Mouse (Mus musculus) mesoderm, embryonic 11.5 days (tissue): ENCODE results near the gene Pcolce2.
"Not testable (repeated sequence)": the region's sequence is repeated elsewhere in the genome, so short reads cannot be mapped to it uniquely, and the experiment has no call there.

ENCODE experiments used
- DNase-seq: peaks from one replicate; pipeline ENCODE4 v3.0.0-alpha.2; 2012; ENCODE audit warnings: low read depth, low spot score

The Pcolce2 gene

DNA sequence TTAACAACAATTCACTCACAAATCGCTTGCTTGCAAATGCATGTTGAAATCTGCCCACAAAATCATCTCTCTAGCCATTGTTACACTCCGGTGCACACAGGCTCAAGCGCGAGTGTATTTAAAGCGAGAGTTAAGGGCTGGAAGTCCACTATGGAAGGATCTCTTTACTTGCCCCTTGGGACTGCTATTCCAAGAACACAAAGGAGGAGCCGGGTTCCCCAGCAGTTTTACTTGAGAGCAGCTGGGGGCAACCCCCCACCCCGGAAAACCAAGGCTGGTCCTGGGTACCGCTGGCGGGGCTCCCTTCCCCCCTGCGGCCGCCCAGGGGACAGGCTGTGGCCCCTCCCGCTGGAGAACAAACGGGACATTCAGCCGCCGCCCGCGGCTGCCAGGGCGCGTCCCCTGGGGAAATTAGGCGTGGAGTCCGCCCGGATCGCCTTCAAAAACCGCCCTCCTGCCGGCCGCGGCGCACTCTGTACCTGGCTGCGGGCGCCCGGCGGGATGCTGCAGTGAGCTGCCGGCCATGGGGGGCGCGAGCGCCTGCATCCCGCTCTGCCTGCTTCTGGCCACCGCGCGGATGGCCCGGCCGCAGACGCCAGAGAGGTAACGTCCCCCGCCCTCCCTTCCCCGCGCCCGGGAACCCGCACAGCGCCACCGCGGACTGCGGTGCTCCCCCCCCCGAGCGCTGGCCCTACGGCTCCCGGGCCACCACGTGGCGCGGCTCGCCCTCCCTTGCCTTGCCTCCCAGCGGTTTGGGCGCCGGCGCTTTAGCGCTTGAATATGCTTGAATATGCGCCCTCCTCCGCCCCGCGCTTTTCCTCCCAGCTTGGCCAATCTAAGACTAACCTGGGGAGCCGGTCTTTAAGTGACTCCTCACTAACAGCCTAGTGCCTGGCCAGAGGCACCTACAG lies at the start of gene Pcolce2:
Gene Pcolce2 (plus strand): TSS at position 331 of the 911 bp plus-strand sequence.
- peak; percentile 63 for DNase-seq

DNA sequence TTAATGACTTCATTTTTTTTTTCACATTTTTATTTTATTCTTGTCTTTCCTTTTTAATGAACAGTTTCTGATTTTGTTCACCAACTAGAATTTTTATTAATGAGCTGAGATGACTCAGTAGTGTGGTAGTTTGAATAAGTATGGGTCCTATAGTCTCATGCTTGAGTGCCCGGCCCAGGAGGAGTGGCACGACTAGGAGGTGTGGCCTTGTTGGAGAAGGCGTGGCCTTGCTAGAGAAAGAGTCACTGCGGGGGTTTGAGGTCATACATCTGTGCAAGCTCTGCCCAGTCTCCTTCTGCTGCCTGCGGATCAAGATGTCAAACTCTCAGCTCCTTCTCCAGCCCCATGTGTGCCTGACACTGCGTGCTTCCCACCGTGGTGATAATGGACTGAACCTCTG lies 49.3 kb upstream of the Pcolce2 start:
- no peak for DNase-seq

DNA sequence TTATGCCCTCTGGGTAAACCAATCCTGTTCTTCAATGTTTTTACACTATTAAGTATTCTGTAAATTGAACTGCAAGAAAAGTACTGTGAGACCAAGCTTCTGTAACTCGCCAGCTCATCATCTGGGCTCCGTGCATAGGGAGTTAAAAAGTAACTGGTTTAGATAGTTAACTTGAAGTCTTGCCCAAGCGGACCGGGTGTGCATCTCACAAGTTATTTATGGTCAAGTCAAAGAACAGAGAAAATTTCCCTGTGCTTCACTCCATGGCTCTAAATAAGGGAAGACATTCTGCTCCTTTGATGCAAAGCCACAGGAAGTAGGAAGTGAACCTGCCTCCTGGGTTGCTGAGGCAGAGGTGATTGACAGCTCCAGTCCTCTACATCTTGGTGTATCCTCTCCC lies 43.1 kb upstream of the Pcolce2 start:
- no peak for DNase-seq

DNA sequence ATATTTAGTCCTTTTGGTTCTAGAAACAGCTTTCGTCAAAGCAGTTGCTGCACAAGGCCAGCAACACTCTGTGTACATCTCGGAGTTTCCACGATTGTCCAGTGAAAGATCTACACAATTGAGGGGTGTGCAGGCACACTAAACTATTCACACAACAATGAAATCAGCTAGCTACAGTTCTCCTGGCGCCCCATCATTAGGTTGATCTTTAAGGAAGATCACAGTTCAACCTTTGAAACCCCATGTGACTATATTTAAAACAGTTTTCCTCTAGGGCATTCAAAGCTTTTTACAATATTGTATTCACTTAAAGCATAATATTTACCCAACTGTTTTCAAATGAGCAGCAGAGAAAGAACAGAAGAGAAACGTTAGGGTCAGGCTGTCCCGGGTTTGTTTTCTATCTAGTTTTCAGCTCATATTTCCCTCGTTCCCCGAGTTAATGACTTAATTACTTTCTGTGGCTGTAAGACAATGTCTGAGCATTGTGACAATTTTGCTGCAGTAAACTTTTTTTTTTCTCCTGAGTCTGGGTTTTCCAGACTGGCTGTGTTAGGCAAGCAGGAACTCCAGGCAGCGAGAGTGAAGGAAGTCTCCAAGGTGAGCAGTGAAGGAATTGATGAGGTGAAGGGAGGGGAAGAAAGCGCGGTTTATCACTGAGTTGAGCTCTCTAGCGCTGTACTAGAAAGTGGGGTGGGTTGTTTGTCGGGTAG lies 39.8 kb upstream of the Pcolce2 start:
- no peak for DNase-seq

DNA sequence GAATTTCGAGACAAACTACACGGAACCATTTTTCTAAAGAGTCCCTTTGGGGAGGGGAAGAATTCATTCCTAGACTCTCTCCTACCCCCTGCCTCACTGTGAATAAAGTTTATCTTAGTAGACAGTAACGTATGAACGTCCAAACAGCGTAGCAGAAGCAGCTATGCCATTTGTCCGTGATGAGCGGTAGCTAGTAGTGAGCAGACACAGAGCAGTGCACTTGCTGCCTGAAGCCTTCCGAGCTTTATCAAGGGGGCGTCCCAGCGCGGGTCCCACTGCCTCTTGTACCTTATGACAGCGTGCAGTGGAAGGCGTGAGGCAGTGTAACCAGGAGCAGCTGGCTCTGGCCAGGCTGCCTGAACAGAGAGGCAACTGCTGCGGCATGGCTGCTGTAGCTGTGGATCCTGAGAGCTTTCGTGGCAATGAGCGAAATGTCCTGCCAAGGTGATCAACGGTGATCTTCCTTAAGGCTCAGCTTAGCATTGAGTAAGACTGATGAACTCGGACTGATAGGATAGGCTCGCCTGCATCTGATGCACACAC lies 39.2 kb upstream of the Pcolce2 start:
- DNase-seq = no peak

DNA sequence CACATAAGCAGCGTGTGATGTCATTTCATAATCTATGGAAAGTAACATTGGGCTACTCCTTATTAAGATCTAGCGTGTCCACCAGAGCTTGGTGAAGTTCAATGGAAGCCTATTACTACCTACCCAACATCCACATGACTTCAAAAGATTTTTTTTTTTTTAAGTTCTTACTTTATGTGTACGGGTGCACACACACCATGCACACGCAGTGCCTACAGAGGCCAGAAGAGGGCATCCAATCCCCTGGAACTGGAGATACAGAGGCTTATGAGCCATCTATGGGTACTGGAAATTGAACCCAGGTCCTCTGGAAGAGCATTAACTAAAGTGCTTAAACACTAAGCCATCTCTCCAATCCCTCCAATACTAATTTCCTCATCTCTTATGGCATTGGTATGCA lies 38.0 kb upstream of the Pcolce2 start:
- no peak for DNase-seq

DNA sequence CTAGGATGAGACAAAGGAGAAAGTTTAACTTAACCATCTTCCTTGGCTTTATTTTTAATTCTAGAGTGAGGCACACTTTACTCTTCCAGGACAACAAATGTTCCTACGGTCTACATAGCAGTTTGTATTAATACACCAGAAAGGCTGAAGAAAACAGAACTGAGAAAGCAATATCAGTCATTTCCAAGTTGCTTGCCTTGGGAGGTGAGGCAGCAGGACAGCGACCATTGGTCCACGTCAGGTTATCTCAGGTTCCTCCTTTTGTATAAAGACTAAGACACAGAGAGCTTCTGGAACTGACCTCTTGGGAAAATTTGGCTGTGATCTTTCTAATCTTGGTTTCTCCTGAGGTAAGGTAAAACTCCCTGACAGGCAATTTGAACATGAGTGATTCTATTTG lies 34.6 kb upstream of the Pcolce2 start:
- no peak for DNase-seq

DNA sequence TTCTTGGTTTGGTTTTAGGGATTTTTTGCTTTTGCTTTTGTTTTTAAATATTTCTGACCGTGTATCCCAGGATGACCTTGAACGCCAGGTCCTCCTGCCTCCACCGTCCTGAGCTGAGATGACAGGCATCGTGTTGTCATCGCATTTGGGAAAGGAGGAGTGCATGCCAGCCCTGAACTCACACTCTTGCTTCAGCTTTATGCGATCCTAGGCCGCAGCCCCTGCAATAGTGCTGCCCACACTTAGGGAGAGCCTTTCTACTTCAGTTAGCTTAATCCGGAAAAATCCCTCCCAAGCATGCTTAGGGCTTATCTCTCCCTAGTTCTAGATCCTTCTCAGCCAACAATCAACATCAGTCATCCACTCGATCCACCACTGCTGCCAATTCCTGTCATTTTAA lies 34.1 kb upstream of the Pcolce2 start:
- no peak for DNase-seq

DNA sequence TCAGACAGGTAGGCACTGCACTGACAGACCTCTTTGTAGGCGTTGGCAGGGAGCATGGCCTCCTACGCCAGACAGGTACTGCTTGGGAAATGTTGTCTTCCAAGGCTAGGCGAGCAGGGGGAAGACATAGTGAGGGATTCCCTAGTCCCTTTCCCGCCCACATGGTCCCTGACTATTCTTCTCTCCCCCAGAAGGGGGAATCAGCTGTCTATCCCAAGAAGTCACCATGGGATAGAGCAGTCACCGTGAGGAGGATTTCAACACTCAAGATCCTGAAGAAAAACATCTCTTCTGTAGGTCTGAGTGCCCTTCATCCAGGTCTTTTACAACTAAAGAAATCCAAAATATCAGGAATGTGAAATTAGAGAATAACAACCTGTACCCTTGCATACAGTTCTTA lies 30.2 kb upstream of the Pcolce2 start:
- no peak for DNase-seq

DNA sequence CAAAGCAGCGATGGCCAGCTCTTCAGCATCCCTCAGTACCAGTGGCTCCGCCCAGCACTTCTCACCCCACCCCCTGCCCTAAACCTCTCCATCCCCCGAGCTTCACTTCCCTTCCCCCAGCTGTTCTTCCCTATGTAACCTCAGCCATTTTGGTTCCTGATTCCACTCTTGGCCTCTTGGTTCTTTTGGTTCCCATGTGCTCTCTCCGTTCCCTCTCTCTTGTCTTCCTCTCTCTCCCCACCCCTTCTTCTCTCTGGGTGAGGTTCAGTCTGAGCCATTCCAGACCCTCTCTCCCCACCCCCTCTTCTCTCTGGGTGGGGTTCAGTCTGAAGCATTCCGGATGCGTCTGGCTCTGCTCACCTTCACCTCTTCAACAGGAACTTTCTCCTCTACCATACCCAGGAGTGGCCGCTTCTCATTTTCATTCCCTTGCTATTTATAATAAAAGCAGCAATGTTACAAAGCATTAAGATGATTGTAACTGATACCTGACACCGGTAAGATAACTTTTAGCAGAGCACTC lies 25.1 kb upstream of the Pcolce2 start:
- DNase-seq = no peak

DNA sequence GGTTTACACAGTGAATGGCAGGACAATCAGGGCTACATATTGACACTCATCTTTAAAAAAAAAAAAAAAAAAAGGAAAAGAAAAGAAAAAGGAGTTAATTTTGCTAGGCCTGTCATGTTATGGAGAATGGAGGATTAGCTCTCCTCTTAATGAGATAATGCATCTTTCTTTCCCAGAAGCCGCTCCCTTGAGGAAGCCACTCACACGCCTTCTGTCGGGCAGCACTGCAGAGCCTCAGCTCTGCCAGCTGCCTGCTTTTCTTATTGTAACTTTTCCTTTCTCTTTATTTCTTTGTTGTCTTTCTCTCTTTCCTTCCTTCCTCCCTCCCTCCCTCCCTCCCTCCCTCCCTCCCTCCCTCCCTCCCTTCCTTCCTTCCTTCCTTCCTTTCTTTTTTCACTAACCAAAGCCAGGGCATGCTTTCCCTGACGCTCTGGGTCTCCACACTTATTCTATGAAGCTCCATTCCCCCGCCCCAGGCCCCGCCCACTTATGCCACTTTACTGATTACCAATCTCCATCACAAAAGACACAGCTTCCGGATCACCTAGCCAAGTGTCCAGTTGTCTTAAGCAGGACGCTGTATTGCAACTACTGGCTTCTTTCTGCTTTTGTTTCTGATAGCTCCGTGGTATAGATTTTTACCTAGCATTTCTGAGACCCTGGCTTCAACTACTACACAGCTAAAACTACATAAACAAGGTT lies 23.8 kb upstream of the Pcolce2 start:
- no peak for DNase-seq

DNA sequence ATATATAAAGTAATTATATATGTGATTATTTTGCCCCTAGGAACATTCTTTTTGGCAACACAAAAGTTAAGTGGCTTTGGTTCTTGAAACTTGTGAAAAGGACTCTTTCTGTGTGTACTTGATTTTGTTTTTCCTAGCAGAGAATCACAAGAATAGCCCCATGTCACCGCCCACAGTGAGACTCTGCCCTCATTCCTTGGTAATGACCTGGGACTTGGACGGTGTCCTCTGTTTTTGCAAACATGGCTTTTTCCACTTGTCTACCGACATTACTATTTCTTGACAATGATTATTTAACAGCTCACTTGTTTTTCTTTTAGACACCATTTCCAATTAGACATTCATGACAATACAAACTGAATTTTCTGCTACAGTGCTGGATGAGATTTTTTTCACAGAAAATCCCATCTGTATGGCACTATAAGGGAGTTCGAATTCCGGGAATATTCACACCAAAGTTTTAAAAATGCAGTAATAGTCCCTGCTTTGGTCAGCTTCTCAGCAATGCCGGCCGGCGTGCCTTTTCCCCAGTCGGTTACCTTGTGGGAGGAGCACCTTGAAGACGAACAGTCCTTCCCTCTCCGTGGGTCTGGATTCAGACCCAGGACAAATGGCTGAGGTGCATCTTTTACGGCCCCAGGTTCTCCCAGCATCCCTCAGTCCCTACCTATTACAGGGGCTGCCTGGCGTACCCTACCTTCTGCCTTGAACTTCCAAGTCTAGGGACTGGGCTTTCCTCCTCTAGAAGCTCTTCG lies 22.4 kb upstream of the Pcolce2 start:
- no peak for DNase-seq

DNA sequence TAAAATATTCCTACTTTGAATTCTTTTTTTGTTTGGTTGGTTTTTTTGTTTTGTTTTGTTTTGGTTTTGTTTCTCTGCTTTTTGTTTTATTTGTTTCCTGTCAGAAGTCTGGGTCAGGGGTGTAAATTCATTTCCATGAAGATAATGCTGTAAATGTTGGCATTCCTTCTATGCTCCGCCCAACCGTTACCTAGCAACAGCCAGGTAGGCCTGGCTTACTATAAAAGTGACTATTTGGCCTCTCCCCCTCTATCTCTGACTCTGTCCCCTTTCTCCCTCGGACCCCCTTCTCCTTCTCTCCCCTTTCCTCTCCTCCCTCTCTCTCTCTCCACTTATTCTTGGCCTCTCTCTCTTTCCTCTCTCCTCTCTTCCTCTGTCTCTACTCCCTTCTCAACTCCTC lies 21.4 kb upstream of the Pcolce2 start:
- no peak for DNase-seq

DNA sequence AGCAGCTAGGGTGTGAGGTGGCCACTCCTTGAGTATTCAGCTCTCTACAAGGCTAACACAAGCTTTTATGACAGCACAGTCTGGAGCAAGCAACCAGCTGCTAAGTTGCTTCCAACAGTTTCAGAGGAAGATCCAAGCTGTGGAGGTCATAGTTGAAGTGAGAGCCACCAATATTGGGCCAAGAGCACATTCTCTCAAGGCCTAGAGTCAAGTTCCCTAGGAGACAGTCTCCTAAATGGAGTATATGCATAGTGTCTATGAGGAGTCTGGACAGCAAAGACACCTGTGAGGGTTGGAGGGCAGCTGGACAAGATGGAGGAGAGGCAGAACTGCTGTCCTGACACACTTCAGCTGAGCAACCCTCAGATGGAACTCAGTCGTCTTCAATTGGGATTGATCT lies 18.8 kb upstream of the Pcolce2 start:
- no peak for DNase-seq

DNA sequence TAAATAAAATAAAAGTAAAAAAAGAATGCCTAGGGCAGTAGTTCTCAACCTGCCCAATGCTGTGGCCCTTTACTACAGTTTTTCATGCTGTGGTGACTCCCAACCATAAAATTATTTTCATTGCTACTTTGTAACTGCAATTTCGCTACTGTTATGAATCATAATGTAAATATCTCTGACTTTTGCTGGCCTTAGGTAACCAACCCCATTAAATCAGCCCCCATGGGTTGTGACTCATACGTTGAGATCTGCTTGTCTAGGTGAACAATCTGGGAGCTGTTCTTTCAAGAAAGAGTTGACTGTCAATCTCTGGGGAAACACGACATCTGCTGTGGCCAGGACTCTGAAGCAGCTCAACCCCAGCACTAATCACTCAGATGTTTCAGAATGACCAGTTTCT lies 13.3 kb upstream of the Pcolce2 start:
- DNase-seq = no peak

DNA sequence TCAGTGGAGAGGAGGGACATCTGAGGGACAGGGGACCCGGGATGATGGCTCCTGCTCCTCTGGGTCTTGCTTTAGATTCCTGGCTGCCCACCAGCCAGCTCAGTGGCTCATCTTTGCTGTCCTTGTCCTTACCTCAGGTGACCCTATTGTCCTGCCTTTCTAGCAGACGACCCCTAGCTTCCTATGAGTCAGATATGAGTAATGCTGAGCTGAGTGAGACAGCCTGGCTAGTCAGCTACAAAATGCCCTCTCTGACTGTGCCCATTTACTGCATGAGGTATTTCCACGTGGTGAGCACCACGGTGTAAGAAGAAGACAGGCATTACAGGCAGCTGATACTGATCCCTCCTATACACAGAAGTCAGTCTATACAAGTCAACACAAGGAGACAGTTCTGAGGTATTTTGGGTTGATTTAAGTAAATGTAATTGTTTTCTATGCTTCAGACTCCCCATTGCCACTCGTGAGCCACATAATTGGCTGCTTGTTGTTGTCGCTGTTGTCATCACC lies 8.9 kb upstream of the Pcolce2 start:
- DNase-seq = no peak

DNA sequence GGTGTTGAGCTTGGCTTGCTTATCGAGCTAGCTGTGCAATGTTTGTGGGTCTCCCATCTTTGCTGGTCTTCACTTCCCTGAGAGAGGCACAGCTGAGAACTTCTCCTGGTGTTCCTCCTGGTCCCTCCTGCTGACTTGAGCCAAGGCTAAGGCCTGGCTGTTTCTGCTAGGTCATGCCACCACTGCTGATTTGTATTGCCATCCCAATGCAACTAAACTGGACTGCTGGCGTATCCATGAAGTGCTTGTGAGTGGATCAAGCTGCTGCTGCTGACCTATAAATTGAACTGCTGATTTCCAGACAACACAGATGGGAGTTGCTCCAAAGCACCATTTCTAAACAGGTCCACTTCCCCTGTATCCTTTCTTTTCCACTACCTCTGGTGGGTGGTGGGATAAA lies 7.8 kb upstream of the Pcolce2 start:
- DNase-seq = not testable (repeated sequence)

DNA sequence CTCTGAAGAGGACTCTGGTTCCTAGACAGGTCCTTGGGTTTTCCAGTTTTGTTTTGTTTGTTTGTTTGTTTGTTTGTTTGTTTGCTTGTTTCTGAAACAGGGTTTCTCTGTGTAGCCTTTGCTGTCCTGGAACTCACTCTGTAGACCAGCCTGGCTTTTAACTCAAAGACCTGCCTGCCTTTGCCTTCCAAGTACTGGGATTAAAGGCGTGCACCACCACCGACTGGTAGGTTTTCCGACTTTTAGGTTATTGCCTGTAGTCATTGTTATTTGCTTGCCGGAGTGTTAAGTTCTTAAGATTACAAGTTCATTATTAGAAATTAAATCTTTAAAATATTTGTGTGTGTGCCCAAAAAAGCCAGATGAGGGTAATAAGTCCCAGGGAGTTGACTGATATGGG lies 1.0 kb upstream of the Pcolce2 start:
- DNase-seq = no peak

DNA sequence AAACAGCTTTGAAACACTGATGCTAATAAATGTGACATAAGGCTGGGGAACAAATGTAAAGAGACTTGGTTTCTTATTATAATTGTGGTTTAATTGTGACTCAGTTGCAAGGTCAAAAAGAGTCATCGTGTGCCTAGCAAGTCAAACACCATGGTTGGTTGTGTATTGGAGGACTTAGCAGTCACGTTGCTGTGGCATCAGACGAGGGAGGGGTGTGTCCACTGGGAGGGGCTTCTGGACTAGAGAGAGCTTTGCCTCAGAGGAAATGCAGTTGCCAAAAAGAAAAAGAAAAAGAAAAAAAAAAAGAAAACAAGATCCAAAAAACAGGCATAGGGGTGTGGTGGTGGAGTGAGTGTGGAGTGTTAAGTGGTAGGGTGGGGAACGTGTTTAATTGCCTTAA lies 2.5 kb downstream of the Pcolce2 start:
- no peak for DNase-seq

DNA sequence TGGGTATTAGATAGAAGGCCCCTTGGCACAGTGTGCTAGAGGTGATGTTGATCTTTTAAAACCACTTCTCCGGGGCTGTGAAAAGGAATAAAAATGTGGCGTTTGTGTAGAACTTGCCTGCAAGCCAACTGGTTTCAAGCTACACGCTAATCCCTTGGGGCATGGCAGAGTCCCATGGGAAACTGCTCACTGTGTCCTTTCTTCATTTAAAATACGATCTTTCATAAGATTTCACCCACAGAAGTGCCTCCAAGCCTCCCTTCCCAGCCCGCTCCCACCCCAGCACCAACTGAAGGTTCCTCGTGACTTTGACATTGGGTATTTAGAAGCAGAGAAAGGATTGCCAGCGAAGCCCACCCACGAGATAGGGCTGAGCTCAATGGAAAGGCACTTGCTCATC lies 8.5 kb downstream of the Pcolce2 start:
- no peak for DNase-seq

DNA sequence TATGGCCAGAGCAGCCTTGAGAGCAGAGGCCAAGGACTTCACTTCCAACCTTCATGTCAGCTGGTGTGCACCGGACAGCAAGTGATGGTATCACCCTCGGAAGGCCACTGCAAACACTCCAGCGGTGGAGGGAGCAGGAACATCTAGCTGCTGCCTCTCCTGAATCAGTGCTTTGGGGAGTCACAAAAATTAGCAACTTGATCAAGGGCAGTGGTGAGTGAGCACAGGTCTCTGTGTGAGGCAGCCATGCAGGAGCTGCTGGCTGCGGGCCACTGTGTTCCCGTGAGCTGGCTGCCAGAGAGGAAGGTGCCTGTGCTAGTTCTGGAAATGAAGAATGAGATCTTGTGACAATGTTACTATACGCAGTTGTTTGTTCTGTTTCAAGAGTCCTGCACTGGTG lies 16.0 kb downstream of the Pcolce2 start:
- no peak for DNase-seq
